Mouse (Mus musculus) intestine, embryonic 15.5 days (tissue): ENCODE measurements around the gene Klhl29. TPM values are rescaled to one million over a fixed set of nuclear protein-coding genes. Genes with fewer than 3 reads are reported as not detected.
A peak's percentile ranks its signal among the peaks of the same experiment; 100 is the strongest.

ENCODE experiments used
- ATAC-seq: fragments of 200-750 bp; cut with Nextera tagmentation; 2 replicates; pipeline ENCODE4 v1.8.0; 2017; ENCODE audit warnings: moderate TSS enrichment, moderate library complexity
- H3K27ac ChIP-seq: fragments of 300-500 bp; sonication (generic); 2 replicates; pipeline ENCODE4 v1.5.1; 2015; ENCODE audit warnings: mild to moderate bottlenecking, inconsistent platforms
- H3K27me3 ChIP-seq: fragments of 300-500 bp; sonication (generic); replicated peaks from 2 replicates; pipeline ENCODE4 v1.6.1; 2015; ENCODE audit warnings: inconsistent platforms
- H3K36me3 ChIP-seq: fragments of 300-500 bp; sonication (generic); 2 replicates; pipeline ENCODE4 v1.6.1; 2015; ENCODE audit warnings: inconsistent platforms
- H3K4me1 ChIP-seq: fragments of 300-500 bp; sonication (generic); replicated peaks from 2 replicates; pipeline ENCODE4 v1.6.1; 2015; ENCODE audit warnings: inconsistent platforms
- H3K4me2 ChIP-seq: fragments of 300-500 bp; sonication (generic); replicated peaks from 2 replicates; pipeline ENCODE4 v1.6.1; 2015; ENCODE audit warnings: mild to moderate bottlenecking, inconsistent platforms
- H3K4me3 ChIP-seq: fragments of 300-500 bp; sonication (generic); replicated peaks from 2 replicates; pipeline ENCODE4 v1.5.1; 2015; ENCODE audit warnings: inconsistent platforms
- H3K9ac ChIP-seq: fragments of 300-500 bp; sonication (generic); 2 replicates; pipeline ENCODE4 v1.6.1; 2015; ENCODE audit warnings: inconsistent platforms
- H3K9me3 ChIP-seq: fragments of 300-500 bp; sonication (generic); 2 replicates; pipeline ENCODE4 v1.6.1; 2016; ENCODE audit warnings: inconsistent platforms
- WGBS: fragments of 180-500 bp; shearing (Covaris S2); methylation state at CpG from one replicate; pipeline ENCODE4 v1.1.7; 2015; 5-methylcytosine and 5-hydroxymethylcytosine counted together
- polyA plus RNA-seq: library from polyadenylated mRNA; unstranded; fragments of >200 nt; fragmentation: Nextera tagmentation; extraction: Ambion mirVana; gene quantifications from 2 replicates; pipeline ENCODE4 v1.2.1, GENCODE M21; 2015

Klhl29 gene
- polyA plus RNA-seq, 1 experiment from 2014 or later, result 0.94 TPM

- H3K9ac ChIP-seq, result no peak overlapping the region
- no peaks in the 10 kb centered on the region for H3K27me3 ChIP-seq
- H3K27ac ChIP-seq, result no peak overlapping the region
- 69% methylated on average over 5 of the region's 5 CpGs for WGBS
- no peak overlapping the region for H3K4me2 ChIP-seq
- H3K4me1 ChIP-seq, result 0 out of 2 replicates have a peak, but pooled peaks cover 2% of the 10 kb centered on the region
- no peaks in the 10 kb centered on the region for H3K36me3 ChIP-seq
- no peak overlapping the region for H3K4me3 ChIP-seq
- no peak for ATAC-seq
- H3K9me3 ChIP-seq, result no peaks in the 10 kb centered on the region
Measured at GRCm38 (mm10) chr12:5143224-5143623, 232.3 kb downstream of the Klhl29 start.

- Histone ChIP-seq H3K9me3 (no peaks in the 10 kb centered on the region), H3K9ac (no peak overlapping the region), H3K36me3 (no peaks in the 10 kb centered on the region), H3K27ac (no peak overlapping the region), H3K4me1 (0 out of 2 replicates have a peak, but pooled peaks cover 2% of the 10 kb centered on the region), H3K4me3 (no peak overlapping the region), H3K4me2 (no peak overlapping the region), H3K27me3 (no peaks in the 10 kb centered on the region)
- peak; percentile 70 for ATAC-seq
- WGBS, result 25% methylated on average over 3 of the region's 3 CpGs
Measured at GRCm38 (mm10) chr12:5142776-5143175, 232.7 kb downstream of the Klhl29 start.

- Histone ChIP-seq H3K36me3 (no peaks in the 10 kb centered on the region), H3K4me1 (0 out of 2 replicates have a peak, but pooled peaks cover 2% of the 10 kb centered on the region), H3K9me3 (no peaks in the 10 kb centered on the region), H3K9ac (no peak overlapping the region), H3K4me2 (no peak overlapping the region), H3K27ac (no peak overlapping the region), H3K27me3 (no peaks in the 10 kb centered on the region), H3K4me3 (no peak overlapping the region)
- no peak for ATAC-seq
- 47% methylated on average over 4 of the region's 4 CpGs for WGBS
Measured at GRCm38 (mm10) chr12:5141040-5141439, 234.4 kb downstream of the Klhl29 start.

GRCm38 (mm10) chr12:5139302-5139701 is 236.2 kb downstream of the Klhl29 start:
- 43% methylated on average over 4 of the region's 4 CpGs for WGBS
- ATAC-seq, result no peak

GRCm38 (mm10) chr12:5136300-5136699 is 239.2 kb downstream of the Klhl29 start:
- Histone ChIP-seq H3K9me3 (no peaks in the 10 kb centered on the region), H3K4me2 (no peak overlapping the region), H3K36me3 (no peaks in the 10 kb centered on the region), H3K27me3 (no peaks in the 10 kb centered on the region), H3K27ac (no peak overlapping the region), H3K4me1 (no peaks in the 10 kb centered on the region), H3K9ac (no peak overlapping the region), H3K4me3 (no peak overlapping the region)
- peak; percentile 61; the same call in 1 of the 2 replicates for ATAC-seq
- WGBS, result 32% methylated on average over 4 of the region's 4 CpGs

More at GRCm38 (mm10) chr12:5139302-5139701, 236.2 kb downstream of the Klhl29 start:
- Histone ChIP-seq H3K27ac (no peak overlapping the region), H3K9me3 (no peaks in the 10 kb centered on the region), H3K4me1 (0 out of 2 replicates have a peak, but pooled peaks cover 2% of the 10 kb centered on the region), H3K36me3 (no peaks in the 10 kb centered on the region), H3K4me3 (no peak overlapping the region), H3K27me3 (no peaks in the 10 kb centered on the region), H3K9ac (no peak overlapping the region), H3K4me2 (no peak overlapping the region)

GRCm38 (mm10) chr12:5129190-5129589 is 246.3 kb downstream of the Klhl29 start:
- Histone ChIP-seq H3K27me3 (no peaks in the 10 kb centered on the region), H3K27ac (no peak overlapping the region), H3K36me3 (no peaks in the 10 kb centered on the region), H3K9me3 (no peaks in the 10 kb centered on the region), H3K9ac (no peak overlapping the region), H3K4me1 (no peaks in the 10 kb centered on the region), H3K4me3 (no peak overlapping the region), H3K4me2 (no peak overlapping the region)
- ATAC-seq, result no peak
- WGBS, result 76% methylated on average over 4 of the region's 4 CpGs

GRCm38 (mm10) chr12:5125907-5126306 is 249.6 kb downstream of the Klhl29 start:
- 77% methylated on average over 7 of the region's 7 CpGs for WGBS
- no peak for ATAC-seq
- no peak overlapping the region for H3K9ac ChIP-seq

GRCm38 (mm10) chr12:5122972-5123371 is 252.5 kb downstream of the Klhl29 start:
- no peaks in the 10 kb centered on the region for H3K27me3 ChIP-seq
- no peak overlapping the region for H3K27ac ChIP-seq
- no peaks in the 10 kb centered on the region for H3K36me3 ChIP-seq
- no peak for ATAC-seq
- no peaks in the 10 kb centered on the region for H3K9me3 ChIP-seq
- H3K9ac ChIP-seq, result no peak overlapping the region
- WGBS, result 56% methylated on average over 8 of the region's 8 CpGs
- no peak overlapping the region for H3K4me3 ChIP-seq
- peaks cover 10% of the 10 kb centered on the region; the same call in 1 of the 2 replicates for H3K4me1 ChIP-seq
- H3K4me2 ChIP-seq, result no peak overlapping the region

More at GRCm38 (mm10) chr12:5125907-5126306, 249.6 kb downstream of the Klhl29 start:
- Histone ChIP-seq H3K4me3 (no peak overlapping the region), H3K36me3 (no peaks in the 10 kb centered on the region), H3K27me3 (no peaks in the 10 kb centered on the region), H3K4me2 (no peak overlapping the region), H3K27ac (no peak overlapping the region), H3K4me1 (0 out of 2 replicates have a peak, but pooled peaks cover 3% of the 10 kb centered on the region), H3K9me3 (no peaks in the 10 kb centered on the region)

GRCm38 (mm10) chr12:5120249-5120648 is 255.2 kb downstream of the Klhl29 start:
- Histone ChIP-seq H3K4me2 (peak overlapping the region; percentile 50), H3K9ac (no peak overlapping the region), H3K4me1 (peaks cover 10% of the 10 kb centered on the region; the same call in 1 of the 2 replicates), H3K27me3 (no peaks in the 10 kb centered on the region), H3K9me3 (no peaks in the 10 kb centered on the region), H3K27ac (no peak overlapping the region), H3K36me3 (no peaks in the 10 kb centered on the region), H3K4me3 (no peak overlapping the region)
- peak; percentile 24 for ATAC-seq
- WGBS, result 43% methylated on average over 6 of the region's 6 CpGs

GRCm38 (mm10) chr12:5119726-5120125 is 255.8 kb downstream of the Klhl29 start:
- Histone ChIP-seq H3K27me3 (no peaks in the 10 kb centered on the region), H3K9me3 (no peaks in the 10 kb centered on the region), H3K27ac (no peak overlapping the region), H3K4me1 (peaks cover 10% of the 10 kb centered on the region; the same call in 1 of the 2 replicates), H3K9ac (no peak overlapping the region), H3K36me3 (no peaks in the 10 kb centered on the region), H3K4me3 (no peak overlapping the region; the same call in 1 of the 2 replicates), H3K4me2 (peak overlapping the region; percentile 50)
- peak; percentile 97 for ATAC-seq
- WGBS, result 9% methylated on average over 15 of the region's 15 CpGs

- no peaks in the 10 kb centered on the region for H3K27me3 ChIP-seq
- H3K9me3 ChIP-seq, result no peaks in the 10 kb centered on the region
- H3K4me2 ChIP-seq, result peak overlapping the region; percentile 50
- no peak; the same call in 1 of the 2 replicates for ATAC-seq
- no peak overlapping the region; the same call in 1 of the 2 replicates for H3K4me3 ChIP-seq
- no peak overlapping the region for H3K27ac ChIP-seq
- peaks cover 10% of the 10 kb centered on the region; the same call in 1 of the 2 replicates for H3K4me1 ChIP-seq
- WGBS, result 46% methylated on average over 9 of the region's 9 CpGs
- H3K36me3 ChIP-seq, result no peaks in the 10 kb centered on the region
- no peak overlapping the region for H3K9ac ChIP-seq
Measured at GRCm38 (mm10) chr12:5119286-5119685, 256.2 kb downstream of the Klhl29 start.

GRCm38 (mm10) chr12:5116605-5117004 is 258.9 kb downstream of the Klhl29 start:
- H3K27me3 ChIP-seq, result no peaks in the 10 kb centered on the region
- H3K4me1 ChIP-seq, result peaks cover 7% of the 10 kb centered on the region; the same call in 1 of the 2 replicates
- no peaks in the 10 kb centered on the region for H3K9me3 ChIP-seq
- H3K9ac ChIP-seq, result no peak overlapping the region
- H3K36me3 ChIP-seq, result no peaks in the 10 kb centered on the region
- no peak for ATAC-seq
- H3K4me2 ChIP-seq, result no peak overlapping the region
- H3K4me3 ChIP-seq, result no peak overlapping the region
- H3K27ac ChIP-seq, result no peak overlapping the region
- 85% methylated on average over 5 of the region's 5 CpGs for whole genome bisulfite sequencing

- no peaks in the 10 kb centered on the region for H3K4me1 ChIP-seq
Measured at GRCm38 (mm10) chr12:5114631-5115030, 260.9 kb downstream of the Klhl29 start.

More at GRCm38 (mm10) chr12:5114631-5115030, 260.9 kb downstream of the Klhl29 start:
- Histone ChIP-seq H3K9ac (no peak overlapping the region), H3K36me3 (no peaks in the 10 kb centered on the region), H3K27me3 (no peaks in the 10 kb centered on the region), H3K4me3 (no peak overlapping the region), H3K27ac (no peak overlapping the region), H3K4me2 (no peak overlapping the region), H3K9me3 (no peaks in the 10 kb centered on the region)
- ATAC-seq, result no peak
- WGBS, result 69% methylated on average over 4 of the region's 4 CpGs
